Mouse (Mus musculus): Measurements from ENCODE around the gene Zfp652. TPM values are rescaled to one million over a fixed set of nuclear protein-coding genes. Genes with fewer than 3 reads are reported as not detected.

The Zfp652 gene
- total and polyA plus RNA-seq, 3 experiments = 3.0 to 9.8 (median 6.2) TPM

- H3K4me3 ChIP-seq (replicated peaks in 1 of 3; ENCODE audit: low read depth in 2 of 3, low read length in 2 of 3, poor library complexity in 1 of 3) = peak within 1 kb of the TSS; percentile 67 to 98 (median 77)
- no peaks in the 10 kb centered on the region for H3K9me3 ChIP-seq (replicated peaks; ENCODE audit: low read length)
- H3K79me2 ChIP-seq (replicated peaks; ENCODE audit: control insufficient read depth, extremely low read depth, insufficient read depth, poor library complexity, severe bottlenecking) = peaks cover 33% of the 10 kb centered on the region
- H3K9ac ChIP-seq (ENCODE audit: insufficient read depth, low read depth) = peak within 1 kb of the TSS; percentile 76
- peak; percentile 97 for DNase-seq (ENCODE audit: extremely low read depth)
- H3K27ac ChIP-seq (ENCODE audit: insufficient read depth, low read depth) = peak within 1 kb of the TSS; percentile 86
- TF ChIP-seq ZMIZ1 (IDR thresholded peaks at IDR 0.05; ENCODE audit: low read depth, low read length) (peak; percentile 86), ETS1 (conservative IDR thresholded peaks at IDR 0.05; ENCODE audit: low read depth, low read length) (peak; percentile 77), CTCF (conservative IDR thresholded peaks at IDR 0.05 in 1 of 2, IDR thresholded peaks at IDR 0.05 in 1 of 2; ENCODE audit: low read depth in 2 of 2, low read length in 2 of 2) (no peak), EP300 (IDR thresholded peaks at IDR 0.05; ENCODE audit: low read length) (peak; percentile 57; the same call in 1 of the 2 replicates), NRF1 (IDR thresholded peaks at IDR 0.05; ENCODE audit: low read depth, low read length) (peak; percentile 70), MEF2A (IDR thresholded peaks at IDR 0.05; ENCODE audit: borderline replicate concordance, low read depth, low read length) (peak; percentile 82), MYC (IDR thresholded peaks at IDR 0.05; ENCODE audit: low read depth, low read length) (peak; percentile 65; the same call in 1 of the 2 replicates), JUN (IDR thresholded peaks at IDR 0.05; ENCODE audit: insufficient read depth, low read depth, low read length) (no peak), USF2 (conservative IDR thresholded peaks at IDR 0.05; ENCODE audit: low read depth, low read length) (no peak), JUND (conservative IDR thresholded peaks at IDR 0.05; ENCODE audit: low read depth, low read length) (no peak), POLR2A (IDR thresholded peaks at IDR 0.05; ENCODE audit: low read depth, low read length) (peak; percentile 96), TBP (conservative IDR thresholded peaks at IDR 0.05; ENCODE audit: low read depth, low read length) (peak; percentile 92), SIN3A (IDR thresholded peaks at IDR 0.05; ENCODE audit: low read length) (peak; percentile 88), MAX (IDR thresholded peaks at IDR 0.05; ENCODE audit: low read length) (peak; percentile 58; the same call in 1 of the 2 replicates), HCFC1 (IDR thresholded peaks at IDR 0.05; ENCODE audit: low read depth, low read length) (peak; percentile 63), SMC3 (IDR thresholded peaks at IDR 0.05; ENCODE audit: low read depth, low read length) (peak; percentile 25; the same call in 1 of the 2 replicates), TCF12 (IDR thresholded peaks at IDR 0.05; ENCODE audit: low read depth, low read length) (peak; percentile 94), MAZ (IDR thresholded peaks at IDR 0.05; ENCODE audit: low read depth, low read length) (peak; percentile 96), NELFE (IDR thresholded peaks at IDR 0.05; ENCODE audit: low read depth, low read length) (peak; percentile 95), ELF1 (IDR thresholded peaks at IDR 0.05; ENCODE audit: low read depth, low read length) (peak; percentile 83), GABPA (IDR thresholded peaks at IDR 0.05; ENCODE audit: insufficient replicate concordance, low read depth, low read length) (no peak), CHD2 (IDR thresholded peaks at IDR 0.05; ENCODE audit: low read length) (peak; percentile 80), POLR2AphosphoS2 (IDR thresholded peaks at IDR 0.05; ENCODE audit: low read depth, low read length) (peak; percentile 95), CHD1 (IDR thresholded peaks at IDR 0.05; ENCODE audit: low read depth, low read length) (no peak), ZKSCAN1 (IDR thresholded peaks at IDR 0.05; ENCODE audit: borderline replicate concordance, low read depth, low read length) (no peak), IRF4 (IDR thresholded peaks at IDR 0.05; ENCODE audit: low read depth, low read length) (peak; percentile 78), RCOR1 (conservative IDR thresholded peaks at IDR 0.05; ENCODE audit: low read depth, low read length) (peak; percentile 86; the same call in 1 of the 2 replicates), E2F4 (IDR thresholded peaks at IDR 0.05; ENCODE audit: insufficient replicate concordance, low read depth, low read length) (no peak), MXI1 (IDR thresholded peaks at IDR 0.05; ENCODE audit: low read depth, low read length) (peak; percentile 83; the same call in 1 of the 2 replicates), UBTF (IDR thresholded peaks at IDR 0.05; ENCODE audit: low read depth, low read length) (peak; percentile 42), ZNF384 (IDR thresholded peaks at IDR 0.05; ENCODE audit: low read depth, low read length) (no peak), RAD21 (IDR thresholded peaks at IDR 0.05; ENCODE audit: low read depth, low read length) (no peak), USF1 (IDR thresholded peaks at IDR 0.05; ENCODE audit: low read depth, low read length) (no peak), PAX5 (IDR thresholded peaks at IDR 0.05; ENCODE audit: low read length) (no peak), MAFK (IDR thresholded peaks at IDR 0.05; ENCODE audit: insufficient replicate concordance, low read length) (no peak), BHLHE40 (IDR thresholded peaks at IDR 0.05; ENCODE audit: low read depth, low read length) (peak; percentile 60), KAT2A (IDR thresholded peaks at IDR 0.05; ENCODE audit: insufficient replicate concordance, low read length) (0 out of 2 replicates have a peak, but pooled peaks have one; percentile 73), ZC3H11A (IDR thresholded peaks at IDR 0.05; ENCODE audit: low read depth, low read length) (no peak)
- H3K36me3 ChIP-seq (replicated peaks in 1 of 2; ENCODE audit: control insufficient read depth in 1 of 2, insufficient read depth in 1 of 2, low read length in 1 of 2) = peaks cover 14 to 17% of the 10 kb centered on the region in 2 experiments
- dilution Hi-C loops (cut with MboI; ENCODE audit: extremely low pct_ligation_motif_present, extremely low pct_unique_long_range_greater_than_20kb, low sequenced_read_pairs) (no loop called here), in situ Hi-C loops (cut with MboI; ENCODE audit: low pct_ligation_motif_present, low pct_unique_long_range_greater_than_20kb, low sequenced_read_pairs) (no loop called here)
- H3K4me1 ChIP-seq (ENCODE audit: control insufficient read depth in 1 of 2, insufficient read depth in 2 of 2) = peaks cover 47 to 75% of the 10 kb centered on the region in 2 experiments
- H3K4me2 ChIP-seq (ENCODE audit: insufficient read depth, low read depth, poor library complexity, severe bottlenecking) = peak within 1 kb of the TSS; percentile 82
- H3K27me3 ChIP-seq (replicated peaks) = no peaks in the 10 kb centered on the region
Observed at GRCm38 (mm10) chr11:95842074-95842681, 129.7 kb downstream of the Zfp652 start, which contains the start of gene Abi3. TSS of gene Abi3 (minus strand) at chr11:95842476.

Data from CH12.LX (cell line).